Mouse (Mus musculus) ES-E14 (cell line): ENCODE data around the gene Pigq.

Experiments used
- HCFC1 ChIP-seq: IDR thresholded peaks from 2 replicates; pipeline ENCODE4 v1.6.1; 2012; ENCODE audit warnings: low read length, inconsistent platforms, borderline replicate concordance; ENCODE audit not compliant: insufficient read depth
- ZNF384 ChIP-seq: IDR thresholded peaks from 2 replicates; pipeline ENCODE4 v1.6.1; 2012; ENCODE audit warnings: low read depth, low read length, inconsistent platforms

DNA sequence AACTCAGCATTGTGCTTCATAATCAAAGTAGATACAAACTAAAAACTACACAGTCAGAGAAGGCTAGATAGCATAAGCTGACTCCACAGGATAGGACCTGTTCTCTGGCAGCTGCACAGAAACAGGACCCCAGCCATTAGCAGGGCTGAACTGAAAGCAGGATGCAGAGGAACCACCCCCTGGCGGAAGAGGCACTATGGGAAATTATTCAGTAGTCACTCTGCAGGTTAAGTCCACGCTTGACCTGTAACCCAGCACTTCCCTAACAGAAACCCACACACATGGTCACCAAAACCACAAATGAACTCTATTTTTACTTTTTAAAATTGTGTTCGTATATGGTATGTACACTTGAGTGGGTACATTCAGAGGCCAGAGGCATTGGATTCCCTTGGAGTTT is 41.7 kb downstream of the Pigq start:
- TF ChIP-seq ZNF384 (no peak), HCFC1 (no peak)
